Mouse (Mus musculus): ENCODE measurements around the gene Socs5. TPM values are rescaled to one million over a fixed set of nuclear protein-coding genes. Genes with fewer than 3 reads are reported as not detected.
"Not testable (repeated sequence)": the region's sequence is repeated elsewhere in the genome, so short reads cannot be mapped to it uniquely, and the experiment has no call there.

Gene Socs5
- 1.9 and 2.3 TPM in 2 replicates for polyA plus RNA-seq (2015; fragmentation: Nextera tagmentation; extraction: Ambion mirVana)

GRCm38 (mm10) chr17:87107623-87108221 is at the start of gene Socs5:
Socs5 (plus strand) TSS chr17:87107679.
- Histone ChIP-seq H3K9me3 (replicated peaks) (no peaks in the 10 kb centered on the region; the same call in 1 of the 2 replicates), H3K27ac (replicated peaks) (peak within 1 kb of the TSS; percentile 62), H3K4me2 (peak within 1 kb of the TSS; percentile 87), H3K27me3 (peaks cover 18% of the 10 kb centered on the region), H3K4me1 (replicated peaks) (peaks cover 22% of the 10 kb centered on the region), H3K36me3 (replicated peaks) (no peaks in the 10 kb centered on the region), H3K9ac (peak within 1 kb of the TSS; percentile 64), H3K4me3 (replicated peaks) (peak within 1 kb of the TSS; percentile 69)
- under 1% methylated on average over 70 of the region's 73 CpGs for WGBS (ENCODE audit: insufficient replicate concordance)
- peak; percentile 74 for ATAC-seq (ENCODE audit: insufficient read depth)

GRCm38 (mm10) chr17:87062639-87063038 is 44.8 kb upstream of the Socs5 start:
- WGBS (ENCODE audit: insufficient replicate concordance) = 40% methylated on average over 9 of the region's 9 CpGs
- Histone ChIP-seq H3K36me3 (replicated peaks) (no peaks in the 10 kb centered on the region), H3K4me1 (replicated peaks) (no peaks in the 10 kb centered on the region), H3K4me3 (replicated peaks) (no peak overlapping the region), H3K27me3 (no peaks in the 10 kb centered on the region), H3K9ac (no peak overlapping the region), H3K27ac (replicated peaks) (no peak overlapping the region), H3K4me2 (no peak overlapping the region), H3K9me3 (replicated peaks) (no peaks in the 10 kb centered on the region)
- no peak for ATAC-seq (ENCODE audit: insufficient read depth)

- H3K4me2 ChIP-seq = no peak overlapping the region
- no peaks in the 10 kb centered on the region for H3K4me1 ChIP-seq (replicated peaks)
- no peaks in the 10 kb centered on the region for H3K36me3 ChIP-seq (replicated peaks)
- no peak overlapping the region for H3K9ac ChIP-seq
- no peak overlapping the region for H3K27ac ChIP-seq (replicated peaks)
- WGBS (ENCODE audit: insufficient replicate concordance) = 64% methylated on average over 7 of the region's 7 CpGs
- no peak for ATAC-seq (ENCODE audit: insufficient read depth)
- no peaks in the 10 kb centered on the region for H3K27me3 ChIP-seq
- no peak overlapping the region for H3K4me3 ChIP-seq (replicated peaks)
- H3K9me3 ChIP-seq (replicated peaks) = no peaks in the 10 kb centered on the region
Measured at GRCm38 (mm10) chr17:87063461-87063860, 44.0 kb upstream of the Socs5 start.

GRCm38 (mm10) chr17:87063969-87064368 is 43.5 kb upstream of the Socs5 start:
- 15% methylated on average over 6 of the region's 6 CpGs for WGBS (ENCODE audit: insufficient replicate concordance)
- no peak overlapping the region for H3K4me3 ChIP-seq (replicated peaks)

GRCm38 (mm10) chr17:87068997-87069396 is 38.5 kb upstream of the Socs5 start:
- WGBS (ENCODE audit: insufficient replicate concordance) = 58% methylated on average over 4 of the region's 4 CpGs
- Histone ChIP-seq H3K4me1 (replicated peaks) (no peaks in the 10 kb centered on the region), H3K27me3 (no peaks in the 10 kb centered on the region), H3K36me3 (replicated peaks) (no peaks in the 10 kb centered on the region), H3K4me2 (no peak overlapping the region), H3K4me3 (replicated peaks) (no peak overlapping the region), H3K9me3 (replicated peaks) (no peaks in the 10 kb centered on the region), H3K9ac (no peak overlapping the region), H3K27ac (replicated peaks) (no peak overlapping the region)
- no peak for ATAC-seq (ENCODE audit: insufficient read depth)

More at GRCm38 (mm10) chr17:87063969-87064368, 43.5 kb upstream of the Socs5 start:
- Histone ChIP-seq H3K9me3 (replicated peaks) (no peaks in the 10 kb centered on the region), H3K27ac (replicated peaks) (no peak overlapping the region), H3K4me2 (no peak overlapping the region), H3K36me3 (replicated peaks) (no peaks in the 10 kb centered on the region), H3K4me1 (replicated peaks) (no peaks in the 10 kb centered on the region), H3K9ac (no peak overlapping the region), H3K27me3 (no peaks in the 10 kb centered on the region)
- ATAC-seq (ENCODE audit: insufficient read depth) = no peak

GRCm38 (mm10) chr17:87072183-87072582 is 35.3 kb upstream of the Socs5 start:
- not testable (repeated sequence) for ATAC-seq (ENCODE audit: insufficient read depth); H3K9me3 ChIP-seq (replicated peaks); H3K9ac ChIP-seq; H3K27ac ChIP-seq (replicated peaks); H3K36me3 ChIP-seq (replicated peaks); H3K4me2 ChIP-seq; H3K27me3 ChIP-seq; H3K4me3 ChIP-seq (replicated peaks); H3K4me1 ChIP-seq (replicated peaks)
- WGBS (ENCODE audit: insufficient replicate concordance) = 62% methylated on average over 1 of the region's 1 CpGs

GRCm38 (mm10) chr17:87072766-87073440 is 34.6 kb upstream of the Socs5 start:
- H3K9me3 ChIP-seq (replicated peaks) = no peaks in the 10 kb centered on the region
- H3K4me2 ChIP-seq = no peak overlapping the region
- H3K27me3 ChIP-seq = no peaks in the 10 kb centered on the region
- no peak overlapping the region for H3K27ac ChIP-seq (replicated peaks)
- no peak overlapping the region for H3K4me3 ChIP-seq (replicated peaks)
- no peak for ATAC-seq (ENCODE audit: insufficient read depth)
- no peaks in the 10 kb centered on the region for H3K36me3 ChIP-seq (replicated peaks)
- no peaks in the 10 kb centered on the region for H3K4me1 ChIP-seq (replicated peaks)
- 58% methylated on average over 5 of the region's 5 CpGs for WGBS (ENCODE audit: insufficient replicate concordance)
- no peak overlapping the region for H3K9ac ChIP-seq

- Histone ChIP-seq H3K36me3 (replicated peaks) (no peaks in the 10 kb centered on the region), H3K9ac (no peak overlapping the region), H3K4me3 (replicated peaks) (no peak overlapping the region), H3K27ac (replicated peaks) (no peak overlapping the region), H3K27me3 (no peaks in the 10 kb centered on the region), H3K4me1 (replicated peaks) (no peaks in the 10 kb centered on the region), H3K4me2 (no peak overlapping the region), H3K9me3 (replicated peaks) (no peaks in the 10 kb centered on the region)
- ATAC-seq (ENCODE audit: insufficient read depth) = no peak
Measured at GRCm38 (mm10) chr17:87073470-87073869, 34.0 kb upstream of the Socs5 start.

GRCm38 (mm10) chr17:87078217-87078616 is 29.3 kb upstream of the Socs5 start:
- not testable (repeated sequence) for H3K27ac ChIP-seq (replicated peaks); H3K4me2 ChIP-seq; ATAC-seq (ENCODE audit: insufficient read depth); H3K4me1 ChIP-seq (replicated peaks); H3K36me3 ChIP-seq (replicated peaks); H3K9ac ChIP-seq; H3K4me3 ChIP-seq (replicated peaks); H3K9me3 ChIP-seq (replicated peaks); H3K27me3 ChIP-seq
- WGBS (ENCODE audit: insufficient replicate concordance) = 77% methylated on average over 17 of the region's 17 CpGs

- Histone ChIP-seq H3K9me3 (replicated peaks) (no peaks in the 10 kb centered on the region), H3K27ac (replicated peaks) (no peak overlapping the region), H3K9ac (no peak overlapping the region), H3K4me3 (replicated peaks) (no peak overlapping the region), H3K27me3 (no peaks in the 10 kb centered on the region), H3K4me1 (replicated peaks) (no peaks in the 10 kb centered on the region), H3K4me2 (no peak overlapping the region), H3K36me3 (replicated peaks) (no peaks in the 10 kb centered on the region)
- WGBS (ENCODE audit: insufficient replicate concordance) = 69% methylated on average over 7 of the region's 7 CpGs
- ATAC-seq (ENCODE audit: insufficient read depth) = no peak
Measured at GRCm38 (mm10) chr17:87080724-87081123, 26.8 kb upstream of the Socs5 start.

GRCm38 (mm10) chr17:87082547-87082946 is 24.9 kb upstream of the Socs5 start:
- no peaks in the 10 kb centered on the region for H3K36me3 ChIP-seq (replicated peaks)
- ATAC-seq (ENCODE audit: insufficient read depth) = no peak
- H3K4me3 ChIP-seq (replicated peaks) = no peak overlapping the region
- no peaks in the 10 kb centered on the region for H3K9me3 ChIP-seq (replicated peaks)
- H3K27ac ChIP-seq (replicated peaks) = no peak overlapping the region
- H3K27me3 ChIP-seq = no peaks in the 10 kb centered on the region
- H3K4me2 ChIP-seq = no peak overlapping the region
- WGBS (ENCODE audit: insufficient replicate concordance) = 67% methylated on average over 4 of the region's 4 CpGs
- H3K4me1 ChIP-seq (replicated peaks) = no peaks in the 10 kb centered on the region
- H3K9ac ChIP-seq = no peak overlapping the region

GRCm38 (mm10) chr17:87083671-87084070 is 23.8 kb upstream of the Socs5 start:
- no peaks in the 10 kb centered on the region for H3K9me3 ChIP-seq (replicated peaks)
- H3K4me2 ChIP-seq = no peak overlapping the region
- no peaks in the 10 kb centered on the region for H3K27me3 ChIP-seq
- WGBS (ENCODE audit: insufficient replicate concordance) = 65% methylated on average over 5 of the region's 5 CpGs
- no peak overlapping the region for H3K27ac ChIP-seq (replicated peaks)
- no peak overlapping the region for H3K9ac ChIP-seq
- no peak overlapping the region for H3K4me3 ChIP-seq (replicated peaks)
- H3K4me1 ChIP-seq (replicated peaks) = no peaks in the 10 kb centered on the region
- H3K36me3 ChIP-seq (replicated peaks) = no peaks in the 10 kb centered on the region
- no peak for ATAC-seq (ENCODE audit: insufficient read depth)
